Mouse (Mus musculus) cortical plate, adult 2 months (tissue): ENCODE measurements at regions not wholly inside any gene's neighbourhood (a gene's known extent, or its start where the extent isn't known, plus 50 kb on each side); places are given as distances from the start of the nearest gene placed in this dataset.

Source experiments
- CTCF ChIP-seq: fragments of 200-500 bp; IDR thresholded peaks from 2 replicates; pipeline ENCODE4 v1.5.1; 2011; ENCODE audit warnings: mild to moderate bottlenecking, control low read depth, low read length; ENCODE audit not compliant: insufficient read depth; ENCODE audit errors: extremely low read depth
- POLR2A ChIP-seq: fragments of 200-500 bp; IDR thresholded peaks from 2 replicates; pipeline ENCODE4 v1.6.1; 2011; ENCODE audit warnings: mild to moderate bottlenecking, low read length, control low read depth; ENCODE audit not compliant: insufficient read depth; ENCODE audit errors: extremely low read depth

DNA sequence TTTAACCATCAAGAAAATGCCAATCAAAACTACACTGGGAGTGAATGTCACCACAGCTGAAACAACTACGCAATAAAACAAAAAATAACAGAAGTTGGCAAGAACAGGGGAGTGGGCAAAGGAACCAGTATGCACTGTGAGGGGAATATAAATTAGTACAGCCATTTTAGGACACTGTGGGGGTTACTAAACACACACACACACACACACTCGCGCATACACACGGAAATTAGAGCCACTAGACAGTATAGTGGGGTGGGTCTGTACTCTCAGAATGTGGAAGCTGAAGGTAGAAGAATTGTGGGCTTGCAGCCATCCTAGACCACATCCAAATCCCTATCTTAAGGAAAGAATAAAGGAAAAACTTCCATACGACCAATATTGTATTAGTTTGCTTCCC lies 87.4 kb downstream of the Erv3 start:
- TF ChIP-seq CTCF: no peak
- no peak for TF ChIP-seq POLR2A
